Mouse (Mus musculus) lung, adult 10 weeks (tissue): ENCODE data around the gene Sap30. TPM values are rescaled to one million over a fixed set of nuclear protein-coding genes. Genes with fewer than 3 reads are reported as not detected.

ENCODE experiments used
- polyA plus RNA-seq: library from polyadenylated mRNA; stranded (reverse); fragments of 350-450 nt; fragmentation: Illumina TruSeq; extraction: RNeasy Lipid Tissue Mini Kit (QIAGEN cat#74804); gene quantifications from one replicate; pipeline ENCODE4 v1.2.3, GENCODE M21; 2014; ENCODE audit warnings: low read depth, low replicate concordance; ENCODE audit not compliant: insufficient read depth

The Sap30 gene
- polyA plus RNA-seq: 9.2 TPM

DNA sequence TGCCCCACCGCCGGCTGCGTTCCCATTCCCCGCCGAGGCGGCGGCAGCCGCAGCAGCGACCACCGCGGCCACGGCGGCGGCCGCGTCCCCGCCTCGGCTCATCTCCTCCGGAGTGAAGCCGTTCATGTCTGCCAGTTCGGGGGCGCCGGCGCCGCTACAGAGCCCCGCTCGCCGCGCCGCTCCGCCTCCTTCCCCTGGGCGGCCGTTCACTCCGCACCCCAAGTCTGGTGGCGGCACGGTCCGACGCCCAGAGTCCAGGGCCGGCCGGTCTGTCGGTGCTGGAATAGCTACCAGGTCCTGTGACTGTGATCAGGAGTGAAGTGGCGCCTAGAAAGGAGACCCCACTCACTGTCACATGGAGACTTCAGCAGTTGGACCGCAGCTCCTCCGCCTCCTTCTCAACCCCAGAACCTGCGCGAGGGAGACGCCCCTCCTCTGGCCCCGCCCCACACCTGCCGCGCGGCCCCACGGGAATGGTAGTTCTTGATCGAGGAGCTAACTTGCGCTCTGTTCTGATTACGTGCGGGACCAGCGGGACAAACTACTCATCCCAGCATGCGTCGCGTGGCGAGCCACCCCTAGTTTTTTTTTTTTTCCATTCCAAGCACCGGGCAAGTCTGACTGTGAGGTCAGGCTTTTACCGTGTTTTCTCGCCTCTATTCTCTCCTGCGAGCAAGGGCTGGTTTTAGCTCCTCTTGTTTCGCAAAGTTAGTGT, at the start of gene Sap30:
Sap30 (minus strand) TSS at position 420 of the 715 bp plus-strand sequence.

DNA sequence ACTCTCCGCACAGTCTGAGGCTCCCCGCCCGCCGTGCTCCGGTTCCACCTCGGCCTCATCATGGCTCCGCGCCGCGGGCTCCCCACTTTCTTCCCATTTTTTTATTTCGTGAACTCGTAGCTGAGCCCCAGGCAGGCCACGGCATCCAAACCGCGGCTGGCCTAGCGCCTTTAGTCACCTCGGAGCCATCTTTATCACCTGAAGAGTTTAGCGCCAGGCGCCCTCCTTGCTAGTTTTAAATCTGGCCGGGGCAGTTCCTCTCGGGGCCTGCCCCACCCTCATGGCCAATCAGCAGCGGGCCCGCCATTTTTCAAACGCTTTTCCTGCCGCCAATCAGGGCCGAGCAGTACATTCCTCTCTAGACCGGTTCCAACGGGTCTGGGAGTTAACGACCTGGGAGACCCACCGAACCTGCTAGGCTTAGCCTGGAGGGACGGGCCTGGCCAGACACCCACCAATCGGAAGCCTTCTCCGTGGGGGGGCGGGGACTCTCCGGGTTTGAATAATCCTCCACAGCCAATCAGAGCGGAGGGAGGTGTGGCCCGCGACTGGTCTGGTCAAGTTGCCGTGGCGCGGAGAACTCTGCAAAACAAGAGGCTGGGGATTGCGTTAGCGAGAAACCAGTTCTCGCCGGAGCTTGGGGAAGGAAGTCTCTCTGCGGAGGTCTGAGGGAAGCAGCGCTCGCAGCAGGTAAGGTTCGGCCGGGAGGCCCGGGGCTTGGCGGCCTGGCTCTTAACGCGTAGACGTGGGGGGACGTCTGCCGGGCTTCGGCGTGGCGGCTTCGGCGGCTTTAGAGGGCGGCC, 23.9 kb upstream of the Sap30 start, which contains the start of gene Hmgb2:
Hmgb2 (plus strand) TSS at position 592 of the 803 bp plus-strand sequence.

DNA sequence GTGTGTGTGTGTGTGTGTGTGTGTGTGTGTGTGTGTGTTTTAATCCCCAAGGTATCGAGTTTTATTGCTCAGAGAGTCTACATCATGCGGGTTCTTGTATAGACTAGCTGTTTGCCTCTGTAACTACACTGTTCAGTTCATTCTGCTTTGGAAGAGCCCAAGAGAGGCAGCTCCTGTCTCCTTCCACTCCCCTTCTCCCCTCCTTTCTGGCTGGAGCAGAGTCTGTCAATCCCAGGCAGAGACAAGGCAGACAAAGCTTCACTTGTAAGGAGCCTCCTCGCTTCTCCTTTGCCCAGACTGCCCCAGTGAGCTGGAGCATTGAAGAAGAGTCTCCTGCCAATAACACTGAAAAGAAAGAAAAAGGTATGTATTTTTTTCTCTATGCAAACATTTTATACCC, 31.9 kb downstream of the Sap30 start, which contains the start of gene Scrg1:
Scrg1 (plus strand) TSS at position 159 of the 400 bp plus-strand sequence.

Other genes starting within 250 kb of the Sap30 start
- 0.25 TPM for gene Hand2, start 166.9 kb downstream of the Sap30 start, polyA plus RNA-seq
- 1.4 TPM for gene Scrg1, start 31.9 kb downstream of the Sap30 start, polyA plus RNA-seq
- 31.2 TPM for gene Hmgb2, start 24.0 kb upstream of the Sap30 start, polyA plus RNA-seq
- 2.9 TPM for gene Galnt7, start 165.2 kb upstream of the Sap30 start, polyA plus RNA-seq